Mouse (Mus musculus): ENCODE data around the gene Tnik. TPM values are rescaled to one million over a fixed set of nuclear protein-coding genes. Genes with fewer than 3 reads are reported as not detected.

The Tnik gene
- polyA plus RNA-seq, 1 experiment from 2014 or later = 65.1 TPM

GRCm38 (mm10) chr3:28713913-28714698, 451.1 kb downstream of the Tnik start:
- H3K36me3 ChIP-seq (ENCODE audit: control insufficient read depth, insufficient read depth, low read length) = no peaks in the 10 kb centered on the region
- H3K27ac ChIP-seq (ENCODE audit: low read depth, low read length) = no peak overlapping the region
- H3K4me2 ChIP-seq (ENCODE audit: low read length) = no peak overlapping the region
- H3K27me3 ChIP-seq (replicated peaks; ENCODE audit: control insufficient read depth, insufficient read depth, low read length) = no peaks in the 10 kb centered on the region
- no peak for ATAC-seq
- no peak overlapping the region for H3K9ac ChIP-seq (ENCODE audit: low read depth, low read length)
- no peak overlapping the region for H3K4me3 ChIP-seq (ENCODE audit: low read length)
- H3K9me3 ChIP-seq (ENCODE audit: control insufficient read depth, low read length) = no peaks in the 10 kb centered on the region
- no peaks in the 10 kb centered on the region for H3K4me1 ChIP-seq (ENCODE audit: control insufficient read depth, insufficient read depth, low read depth, low read length)
- WGBS = 79% methylated on average over 7 of the region's 7 CpGs

GRCm38 (mm10) chr3:28718521-28718920, 455.5 kb downstream of the Tnik start:
- H3K27me3 ChIP-seq (replicated peaks; ENCODE audit: control insufficient read depth, insufficient read depth, low read length) = no peaks in the 10 kb centered on the region
- 95% methylated on average over 2 of the region's 2 CpGs for whole genome bisulfite sequencing
- H3K27ac ChIP-seq (ENCODE audit: low read depth, low read length) = no peak overlapping the region
- H3K36me3 ChIP-seq (ENCODE audit: control insufficient read depth, insufficient read depth, low read length) = no peaks in the 10 kb centered on the region
- no peak overlapping the region for H3K4me3 ChIP-seq (ENCODE audit: low read length)
- H3K9me3 ChIP-seq (ENCODE audit: control insufficient read depth, low read length) = no peaks in the 10 kb centered on the region
- ATAC-seq = no peak
- H3K4me1 ChIP-seq (ENCODE audit: control insufficient read depth, insufficient read depth, low read depth, low read length) = no peaks in the 10 kb centered on the region
- H3K9ac ChIP-seq (ENCODE audit: low read depth, low read length) = no peak overlapping the region
- H3K4me2 ChIP-seq (ENCODE audit: low read length) = no peak overlapping the region

- Histone ChIP-seq H3K27ac (ENCODE audit: low read depth, low read length) (no peak overlapping the region), H3K4me2 (ENCODE audit: low read length) (no peak overlapping the region), H3K36me3 (ENCODE audit: control insufficient read depth, insufficient read depth, low read length) (no peaks in the 10 kb centered on the region), H3K4me1 (ENCODE audit: control insufficient read depth, insufficient read depth, low read depth, low read length) (no peaks in the 10 kb centered on the region), H3K27me3 (replicated peaks; ENCODE audit: control insufficient read depth, insufficient read depth, low read length) (no peaks in the 10 kb centered on the region), H3K4me3 (ENCODE audit: low read length) (no peak overlapping the region), H3K9ac (ENCODE audit: low read depth, low read length) (no peak overlapping the region), H3K9me3 (ENCODE audit: control insufficient read depth, low read length) (no peaks in the 10 kb centered on the region)
- WGBS = 72% methylated on average over 5 of the region's 5 CpGs
- ATAC-seq = no peak
These were observed 458.2 kb downstream of the Tnik start for GRCm38 (mm10) chr3:28721218-28721617.

- Histone ChIP-seq H3K4me1 (ENCODE audit: control insufficient read depth, insufficient read depth, low read depth, low read length) (no peaks in the 10 kb centered on the region), H3K36me3 (ENCODE audit: control insufficient read depth, insufficient read depth, low read length) (no peaks in the 10 kb centered on the region), H3K4me2 (ENCODE audit: low read length) (no peak overlapping the region), H3K27me3 (replicated peaks; ENCODE audit: control insufficient read depth, insufficient read depth, low read length) (no peaks in the 10 kb centered on the region), H3K9me3 (ENCODE audit: control insufficient read depth, low read length) (no peaks in the 10 kb centered on the region), H3K9ac (ENCODE audit: low read depth, low read length) (no peak overlapping the region), H3K4me3 (ENCODE audit: low read length) (no peak overlapping the region), H3K27ac (ENCODE audit: low read depth, low read length) (no peak overlapping the region)
- WGBS = 64% methylated on average over 7 of the region's 7 CpGs
- no peak; the same call in 1 of the 2 replicates for ATAC-seq
These were observed 458.8 kb downstream of the Tnik start for GRCm38 (mm10) chr3:28721838-28722237.

GRCm38 (mm10) chr3:28722531-28722930, 459.5 kb downstream of the Tnik start:
- no peak for ATAC-seq
- Histone ChIP-seq H3K27ac (ENCODE audit: low read depth, low read length) (no peak overlapping the region), H3K4me1 (ENCODE audit: control insufficient read depth, insufficient read depth, low read depth, low read length) (no peaks in the 10 kb centered on the region), H3K9me3 (ENCODE audit: control insufficient read depth, low read length) (no peaks in the 10 kb centered on the region), H3K36me3 (ENCODE audit: control insufficient read depth, insufficient read depth, low read length) (no peaks in the 10 kb centered on the region), H3K9ac (ENCODE audit: low read depth, low read length) (no peak overlapping the region), H3K4me3 (ENCODE audit: low read length) (no peak overlapping the region), H3K4me2 (ENCODE audit: low read length) (no peak overlapping the region), H3K27me3 (replicated peaks; ENCODE audit: control insufficient read depth, insufficient read depth, low read length) (no peaks in the 10 kb centered on the region)

GRCm38 (mm10) chr3:28723534-28723933, 460.5 kb downstream of the Tnik start:
- no peaks in the 10 kb centered on the region for H3K9me3 ChIP-seq (ENCODE audit: control insufficient read depth, low read length)
- H3K4me1 ChIP-seq (ENCODE audit: control insufficient read depth, insufficient read depth, low read depth, low read length) = no peaks in the 10 kb centered on the region
- 66% methylated on average over 6 of the region's 6 CpGs for WGBS
- ATAC-seq = no peak
- H3K9ac ChIP-seq (ENCODE audit: low read depth, low read length) = no peak overlapping the region
- no peak overlapping the region for H3K4me2 ChIP-seq (ENCODE audit: low read length)
- H3K27me3 ChIP-seq (replicated peaks; ENCODE audit: control insufficient read depth, insufficient read depth, low read length) = no peaks in the 10 kb centered on the region
- no peaks in the 10 kb centered on the region for H3K36me3 ChIP-seq (ENCODE audit: control insufficient read depth, insufficient read depth, low read length)
- no peak overlapping the region for H3K4me3 ChIP-seq (ENCODE audit: low read length)
- no peak overlapping the region for H3K27ac ChIP-seq (ENCODE audit: low read depth, low read length)

GRCm38 (mm10) chr3:28725203-28725602, 462.2 kb downstream of the Tnik start:
- ATAC-seq = no peak
- Histone ChIP-seq H3K9me3 (ENCODE audit: control insufficient read depth, low read length) (no peaks in the 10 kb centered on the region), H3K27me3 (replicated peaks; ENCODE audit: control insufficient read depth, insufficient read depth, low read length) (no peaks in the 10 kb centered on the region), H3K4me3 (ENCODE audit: low read length) (no peak overlapping the region), H3K9ac (ENCODE audit: low read depth, low read length) (no peak overlapping the region), H3K36me3 (ENCODE audit: control insufficient read depth, insufficient read depth, low read length) (no peaks in the 10 kb centered on the region), H3K4me1 (ENCODE audit: control insufficient read depth, insufficient read depth, low read depth, low read length) (no peaks in the 10 kb centered on the region), H3K4me2 (ENCODE audit: low read length) (no peak overlapping the region), H3K27ac (ENCODE audit: low read depth, low read length) (no peak overlapping the region)
- 84% methylated on average over 13 of the region's 13 CpGs for WGBS

Small RNA genes within 50 kb of the gene (microRNA-seq; reads per million reads assigned to microRNA genes)
- not detected for gene Mir466q
